Mouse (Mus musculus) testis, postnatal 14 days (tissue): ENCODE results near the gene Ppp1r3d.

Source experiments
- DNase-seq: peaks from one replicate; pipeline ENCODE4 v3.0.0; 2021; ENCODE audit warnings: low spot score

Ppp1r3d gene

DNA sequence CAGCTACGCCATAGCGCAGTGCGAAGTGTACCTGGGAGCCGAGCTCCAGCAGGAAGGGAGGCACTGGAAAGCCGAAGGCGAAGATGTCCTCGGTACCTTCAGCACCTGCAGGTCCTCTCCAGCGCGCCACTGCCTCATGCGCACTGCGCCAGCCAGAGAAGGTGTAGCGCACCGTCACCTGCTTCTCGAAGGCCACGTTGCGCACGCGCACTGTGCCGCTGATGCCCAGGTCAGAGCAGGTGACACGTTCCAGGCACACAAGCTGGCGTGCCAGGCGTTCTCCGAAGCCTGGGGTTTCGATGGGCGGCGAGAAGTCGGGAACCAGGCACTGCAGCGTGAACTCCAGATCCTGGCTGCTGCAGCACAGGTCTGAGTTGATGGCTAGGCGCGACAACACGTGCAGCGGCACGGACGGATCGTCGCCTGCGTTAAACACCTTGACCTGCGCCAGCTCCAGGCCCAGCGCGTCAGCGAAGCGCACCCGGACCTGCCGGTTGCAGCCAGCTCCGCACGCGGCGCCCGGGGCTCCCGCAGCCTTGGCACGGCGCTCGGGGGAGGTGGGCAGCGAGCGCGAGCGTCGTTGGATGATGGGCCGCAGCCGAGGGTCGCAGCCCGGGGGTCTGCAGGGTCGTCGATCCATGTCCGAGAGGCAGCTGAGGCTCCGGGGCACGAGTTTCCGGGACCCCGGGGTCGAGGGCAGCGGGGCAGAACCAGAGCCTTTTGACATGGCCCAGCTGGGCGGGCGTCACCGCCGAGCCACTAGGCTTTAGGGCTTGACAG lies 601 bp downstream of the Ppp1r3d start:
- DNase-seq: peak; percentile 45

DNA sequence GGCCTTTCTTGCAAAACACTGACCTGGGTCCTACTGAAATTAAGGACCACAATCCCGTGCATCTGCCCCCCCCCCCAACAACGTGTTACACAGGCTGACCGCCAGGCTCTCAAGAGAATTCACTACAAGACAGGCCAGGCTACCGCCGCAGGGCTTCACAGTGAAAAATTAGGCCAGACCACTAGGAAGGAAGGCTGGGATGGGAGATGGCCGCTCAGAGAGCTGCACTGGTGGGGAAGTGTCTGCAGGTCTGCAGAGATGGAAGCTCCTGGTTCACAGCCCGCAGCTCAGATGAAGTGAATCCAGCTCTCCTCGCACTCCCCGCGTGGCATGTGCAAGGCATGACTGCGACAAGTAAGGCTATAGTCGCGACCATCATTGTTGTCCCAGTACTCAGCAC lies 1.2 kb downstream of the Ppp1r3d start:
- peak; percentile 14 for DNase-seq

DNA sequence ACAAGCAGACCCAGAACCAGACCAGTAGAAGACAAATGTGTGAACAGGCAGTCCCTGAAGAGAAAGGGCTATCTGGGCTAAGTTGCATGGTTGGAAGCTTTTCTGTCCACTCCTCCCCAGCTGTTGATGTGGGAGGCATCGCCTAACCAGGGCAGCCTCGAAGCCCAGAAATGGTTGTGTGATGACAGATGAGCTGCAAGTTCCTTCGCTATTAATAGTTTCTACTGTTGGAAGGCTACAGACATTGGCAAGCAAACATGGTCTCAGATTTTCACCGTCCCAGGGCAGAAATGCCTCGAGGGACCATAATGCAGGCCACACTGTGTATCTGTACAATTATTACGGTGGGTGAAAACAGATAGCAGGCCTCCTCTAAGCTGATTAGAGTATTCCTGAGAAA lies 1.7 kb downstream of the Ppp1r3d start:
- DNase-seq: peak; percentile 5

DNA sequence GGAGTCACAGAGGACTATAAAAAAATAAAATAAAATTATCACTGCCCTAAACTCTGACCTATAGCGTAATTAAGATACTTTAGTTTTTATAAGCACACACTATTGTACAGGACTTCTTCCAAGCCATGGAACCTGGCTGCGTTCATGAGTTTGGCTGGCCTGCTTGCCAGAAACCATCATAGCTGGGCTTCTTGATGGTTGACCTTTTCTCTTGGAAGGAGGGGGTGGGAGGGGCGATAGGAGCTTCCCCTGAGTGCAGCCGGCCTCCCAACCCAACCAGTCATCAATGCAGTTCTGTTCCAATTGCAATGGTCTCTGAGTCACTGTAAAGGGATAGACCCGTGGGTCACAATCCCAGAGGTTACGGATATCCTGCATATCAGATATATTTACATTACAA lies 4.0 kb downstream of the Ppp1r3d start:
- DNase-seq: no peak

DNA sequence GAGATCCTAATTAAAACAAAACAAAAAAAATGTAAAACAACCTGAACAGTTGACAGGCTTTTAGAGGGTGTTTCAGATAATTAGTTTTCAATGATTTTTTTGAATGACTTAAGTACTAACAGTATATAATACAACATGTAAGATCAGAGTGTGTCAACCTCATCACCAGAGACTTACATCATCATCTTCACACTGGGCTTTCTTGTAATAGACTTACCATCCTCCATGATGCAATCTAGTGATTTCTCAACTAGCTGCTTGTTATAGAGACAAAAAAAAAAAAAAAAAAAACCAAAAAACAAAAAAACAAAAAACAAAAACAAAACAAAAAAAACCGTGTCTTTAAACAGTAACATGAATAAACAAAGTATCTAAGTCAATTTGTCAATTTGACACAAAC lies 5.2 kb downstream of the Ppp1r3d start:
- no peak for DNase-seq

DNA sequence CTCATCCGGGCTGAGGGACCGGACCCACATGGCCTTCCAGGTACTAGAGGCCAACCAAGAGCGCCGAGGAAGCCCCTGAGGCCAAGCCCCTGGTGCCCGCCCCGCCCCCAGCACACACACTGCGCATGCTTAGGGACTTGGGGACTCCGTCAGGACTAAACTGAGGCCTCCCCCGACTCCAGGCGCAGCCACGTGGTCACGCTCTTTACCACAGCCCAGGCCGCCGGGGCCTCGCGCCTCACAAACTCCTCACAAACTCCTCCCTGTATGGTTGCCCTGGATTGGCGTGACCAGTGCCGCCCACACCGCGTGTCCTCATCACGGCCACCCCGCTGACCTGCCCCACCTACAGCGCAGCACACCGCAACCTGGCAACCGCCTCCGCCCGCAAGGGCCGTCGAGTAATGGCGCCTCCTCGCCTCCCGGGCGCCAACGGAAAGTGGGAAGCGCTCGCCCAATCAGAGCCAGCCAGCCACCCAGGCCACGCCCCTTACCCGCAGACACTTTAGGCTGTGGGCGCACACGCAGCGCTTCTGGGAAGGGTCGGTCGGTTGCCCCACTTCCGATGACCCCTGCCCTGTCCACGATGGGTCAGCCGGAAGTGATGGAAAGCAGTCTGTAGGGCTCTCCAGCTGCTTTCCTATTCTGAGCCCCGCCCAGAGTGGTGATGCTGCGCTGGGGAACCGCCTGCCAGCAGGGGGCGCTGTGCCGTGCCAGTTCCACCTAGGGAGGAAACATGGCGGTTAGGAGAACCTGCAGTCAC lies 7.0 kb downstream of the Ppp1r3d start, which contains the start of gene Sycp2:
Gene Sycp2 (minus strand): TSS at position 633 of the 763 bp plus-strand sequence.
- DNase-seq: peak; percentile 95
